Mouse (Mus musculus): ENCODE measurements around the gene Scgb1b29.
"Not testable (repeated sequence)": the region's sequence is repeated elsewhere in the genome, so short reads cannot be mapped to it uniquely, and the experiment has no call there.

Scgb1b29 gene

GRCm38 (mm10) chr7:32441241-32441640, at the start of gene Scgb1b29:
Gene Scgb1b29, plus strand, starts transcription at chr7:32441541.
- DNase-seq (ENCODE audit: low read depth): not testable (repeated sequence)

GRCm38 (mm10) chr7:32428636-32429035, 12.7 kb upstream of the Scgb1b29 start:
- not testable (repeated sequence) for DNase-seq (ENCODE audit: low read depth)

Data from NIH3T3 (cell line).